Mouse (Mus musculus): ENCODE data around the gene Wfdc6a. TPM values are rescaled to one million over a fixed set of nuclear protein-coding genes. Genes with fewer than 3 reads are reported as not detected.

Wfdc6a gene
- total RNA-seq, 2 experiments from 2014 or later, result not detected

GRCm38 (mm10) chr2:164551502-164551901, 33.7 kb downstream of the Wfdc6a start:
- intact Hi-C loops (cut with DNase I), result no loop called here
- DNase-seq, result no peak

GRCm38 (mm10) chr2:164550895-164551269, 34.4 kb downstream of the Wfdc6a start:
- intact Hi-C loops (cut with DNase I), result no loop called here
- DNase-seq, result no peak

GRCm38 (mm10) chr2:164549963-164550894, 35.0 kb downstream of the Wfdc6a start:
- DNase-seq, result no peak
- intact Hi-C loops (cut with DNase I), result no loop called here

GRCm38 (mm10) chr2:164549338-164549737, 35.9 kb downstream of the Wfdc6a start:
- intact Hi-C loops (cut with DNase I), result no loop called here
- no peak for DNase-seq

- intact Hi-C loops (cut with DNase I), result no loop called here
- no peak for DNase-seq
Measured at GRCm38 (mm10) chr2:164544454-164545097, 40.7 kb downstream of the Wfdc6a start.

GRCm38 (mm10) chr2:164543745-164544144, 41.5 kb downstream of the Wfdc6a start:
- DNase-seq, result no peak
- intact Hi-C loops (cut with DNase I), result no loop called here

GRCm38 (mm10) chr2:164542598-164542997, 42.6 kb downstream of the Wfdc6a start:
- no peak for DNase-seq
- intact Hi-C loops (cut with DNase I), result no loop called here

GRCm38 (mm10) chr2:164542132-164542531, 43.1 kb downstream of the Wfdc6a start:
- no peak for DNase-seq
- intact Hi-C loops (cut with DNase I), result no loop called here

GRCm38 (mm10) chr2:164540652-164541427, 44.4 kb downstream of the Wfdc6a start:
- DNase-seq, result peak in 1 of 2 experiments; percentile 33

GRCm38 (mm10) chr2:164537003-164537402, 48.2 kb downstream of the Wfdc6a start:
- no peak for DNase-seq
- intact Hi-C loops (cut with DNase I), result no loop called here

More at GRCm38 (mm10) chr2:164540652-164541427, 44.4 kb downstream of the Wfdc6a start:
- intact Hi-C loops (cut with DNase I), result no loop called here

GRCm38 (mm10) chr2:164534315-164534714, 50.9 kb downstream of the Wfdc6a start:
- intact Hi-C loops (cut with DNase I), result no loop called here
- DNase-seq, result no peak

- peak; percentile 75 to 84 for DNase-seq
- intact Hi-C loops (cut with DNase I), result loop anchor here (2.0 kb wide), 1 partner anchor 114 kb away; no protein-coding TSS in a partner anchor
Measured at GRCm38 (mm10) chr2:164531169-164531568, 54.1 kb downstream of the Wfdc6a start.

Other genes with a start within 250 kb of the Wfdc6a start
- gene Slpi, start 196.4 kb downstream of the Wfdc6a start, total RNA-seq (2021), result under 1 TPM; 0.45 to 0.77 TPM
- gene Rbpjl, start 182.3 kb downstream of the Wfdc6a start, total RNA-seq (2021), result not detected
- 1 to 10 TPM; 1.2 to 2.3 TPM for gene Matn4, start 180.3 kb downstream of the Wfdc6a start, total RNA-seq (2021)
- gene Sdc4, start 141.6 kb downstream of the Wfdc6a start, total RNA-seq (2021), result 10 to 100 TPM; 24.3 to 39.3 TPM
- 10 to 100 TPM; 21.3 to 25.1 TPM for gene Sys1, start 128.5 kb downstream of the Wfdc6a start, total RNA-seq (2021)
- 1 to 10 TPM; 5.5 to 7.4 TPM for gene Gm20458, start 124.5 kb downstream of the Wfdc6a start, total RNA-seq (2021)
- not detected for gene Trp53tg5, start 111.7 kb downstream of the Wfdc6a start, total RNA-seq (2021)
- 10 to 100 TPM; 17.1 to 18.9 TPM for gene Dbndd2, start 99.3 kb downstream of the Wfdc6a start, total RNA-seq (2021)
- 10 to 100 TPM; 56.4 to 56.8 TPM for gene Pigt, start 87.9 kb downstream of the Wfdc6a start, total RNA-seq (2021)
- 1 to 10 TPM in 1 of 2 experiments, under 1 TPM in 1; 0.84 to 1.0 TPM for gene Wfdc2, start 23.0 kb downstream of the Wfdc6a start, total RNA-seq (2021)
- not detected for gene Spint3, start 12.0 kb downstream of the Wfdc6a start, total RNA-seq (2021)
- gene Eppin, start 8.1 kb upstream of the Wfdc6a start, total RNA-seq (2021), result not detected
- not detected for gene Wfdc6b, start 28.1 kb upstream of the Wfdc6a start, total RNA-seq (2021)
- not detected for gene Wfdc8, start 28.2 kb upstream of the Wfdc6a start, total RNA-seq (2021)
- gene Wfdc16, start 53.3 kb upstream of the Wfdc6a start, total RNA-seq (2021), result not detected
- not detected for gene Wfdc10, start 70.6 kb upstream of the Wfdc6a start, total RNA-seq (2021)
- not detected for gene Wfdc9, start 71.1 kb upstream of the Wfdc6a start, total RNA-seq (2021)
- not detected for gene Wfdc11, start 88.6 kb upstream of the Wfdc6a start, total RNA-seq (2021)
- not detected for gene Wfdc13, start 99.7 kb upstream of the Wfdc6a start, total RNA-seq (2021)
- not detected for gene Spint4, start 113.1 kb upstream of the Wfdc6a start, total RNA-seq (2021)
- not detected for gene Spint5, start 129.9 kb upstream of the Wfdc6a start, total RNA-seq (2021)
- gene Wfdc3, start 160.5 kb upstream of the Wfdc6a start, total RNA-seq (2021), result under 1 TPM; 0.17 to 0.40 TPM
- gene Dnttip1, start 160.5 kb upstream of the Wfdc6a start, total RNA-seq (2021), result 10 to 100 TPM; 35.8 to 38.5 TPM
- 10 to 100 TPM; 31.7 to 32.5 TPM for gene Ube2c, start 184.5 kb upstream of the Wfdc6a start, total RNA-seq (2021)
- gene Tnnc2, start 194.5 kb upstream of the Wfdc6a start, total RNA-seq (2021), result under 1 TPM in 1 of 2 experiments, not detected in 1; 0.52 TPM
- 10 to 100 TPM; 25.9 to 26.3 TPM for gene Snx21, start 200.4 kb upstream of the Wfdc6a start, total RNA-seq (2021)
- gene Acot8, start 219.4 kb upstream of the Wfdc6a start, total RNA-seq (2021), result 10 to 100 TPM; 12.6 to 13.4 TPM
- 1 to 10 TPM; 2.1 to 2.9 TPM for gene Zswim3, start 219.7 kb upstream of the Wfdc6a start, total RNA-seq (2021)
- gene Zswim1, start 237.2 kb upstream of the Wfdc6a start, total RNA-seq (2021), result 1 to 10 TPM; 5.2 to 5.3 TPM
- under 1 TPM; 0.55 to 0.69 TPM for gene Spata25, start 243.1 kb upstream of the Wfdc6a start, total RNA-seq (2021)
- gene Ctsa, start 247.4 kb upstream of the Wfdc6a start, total RNA-seq (2021), result 100 to 1,000 TPM; 108 to 116 TPM
- 10 to 100 TPM; 26.4 to 35.8 TPM for gene Neurl2, start 248.0 kb upstream of the Wfdc6a start, total RNA-seq (2021)

Data from heart, postnatal 10 days (tissue).